In genomic region chr1:184851741-184852618, GRCm38 (mm10) we compare ENCODE assay signal across 8 mouse cellular contexts. TPM values are rescaled to one million over a fixed set of nuclear protein-coding genes. Genes with fewer than 3 reads are reported as not detected.
DNase-seq lines count a peak whose midpoint lies in the region.

No protein-coding gene starts in this region.

- no peaks in the 10 kb centered on the region for H3K36me3 ChIP-seq in megakaryocyte, embryonic 14.5 days (replicated peaks; ENCODE audit: low read length)

- no peaks in the 10 kb centered on the region for H3K9me3 ChIP-seq in megakaryocyte, embryonic 14.5 days

- H3K4me3 ChIP-seq in megakaryocyte, embryonic 14.5 days (replicated peaks), result peak overlapping the region; percentile 86

- H3K27me3 ChIP-seq in megakaryocyte, embryonic 14.5 days (replicated peaks), result no peaks in the 10 kb centered on the region

- DNase-seq in adrenal gland, adult 18-20 months (ENCODE audit: low spot score in 2 of 2), result peak; percentile 53 to 72
- peak; percentile 89 for DNase-seq in embryo, embryonic 10 days (ENCODE audit: low spot score)
- DNase-seq in gastrocnemius, postnatal 10 days, result peak; percentile 57
- peak; percentile 81 for DNase-seq in induced T-regulatory cell, adult 2 months (ENCODE audit: low read depth)
- DNase-seq in left cerebral cortex, adult 9 months (ENCODE audit: low spot score in 2 of 2), result peak; percentile 47 to 91
- peak; percentile 67 for DNase-seq in right cerebral cortex, postnatal 14 days
- DNase-seq in urinary bladder, postnatal 4 days (ENCODE audit: low spot score in 2 of 2), result peak; percentile 74 to 77

- H3K4me1 ChIP-seq in megakaryocyte, embryonic 14.5 days, result peaks cover 42% of the 10 kb centered on the region

RNA-seq across cellular contexts. Expression of gene Marc2, which starts 5.7 kb away (rescaled TPM):
- total RNA-seq in adrenal gland, adult 18-20 months (2021), result 100 to 1,000 TPM; 381 to 428 TPM
- total RNA-seq in gastrocnemius, postnatal 10 days (2021), result 100 to 1,000 TPM; 150 to 151 TPM
- 70.7 and 111 TPM in 2 replicates for polyA plus RNA-seq in megakaryocyte, embryonic 14.5 days (2012; ENCODE audit: insufficient read depth, low replicate concordance)

RNA-seq across cellular contexts. Expression of gene C130074G19Rik, which starts 31.0 kb away (rescaled TPM):
- 10 to 100 TPM; 32.3 to 64.9 TPM for total RNA-seq in adrenal gland, adult 18-20 months (2021)
- total RNA-seq in gastrocnemius, postnatal 10 days (2021), result 10 to 100 TPM; 32.8 to 36.1 TPM
- not detected in 2 replicates for polyA plus RNA-seq in megakaryocyte, embryonic 14.5 days (2012; ENCODE audit: insufficient read depth, low replicate concordance)

RNA-seq across cellular contexts. Expression of gene Marc1, which starts 40.9 kb away (rescaled TPM):
- 10 to 100 TPM in 1 of 2 experiments, 1 to 10 TPM in 1; 6.1 to 19.0 TPM for total RNA-seq in adrenal gland, adult 18-20 months (2021)
- under 1 TPM; 0.19 to 0.20 TPM for total RNA-seq in gastrocnemius, postnatal 10 days (2021)
- polyA plus RNA-seq in megakaryocyte, embryonic 14.5 days (2012; ENCODE audit: insufficient read depth, low replicate concordance), result not detected in 2 replicates

Comparison
In these comparisons a context has a peak if more than half of its experiments do, and no peak if none do; other contexts are left out.
1. Peak in every context shown above with its lines: DNase-seq and H3K4me3 ChIP-seq.
2. RNA of gene Marc1, which starts 40.9 kb away (total RNA-seq): 6.1 to 19.0 TPM in adrenal gland, adult 18-20 months; 0.19 to 0.20 TPM in gastrocnemius, postnatal 10 days; every median in the first group is over 4 times any median in the second.